Comparison of ENCODE assay signal across 24 mouse cellular contexts in genomic region chr1:175300404-175300803, GRCm38 (mm10).
DNase-seq lines count a peak whose midpoint lies in the region; ATAC-seq and TF ChIP-seq lines count a peak whose summit lies in the region.
"Had no signal": no experiment of that assay in that cellular context is flagged by ENCODE, and none has a peak within 500 bp of the region (broad histone marks: within the 10 kb centered on the region; RNA-seq: fewer than 3 reads in every experiment).

No protein-coding gene starts in this region.

- H3K4me3 ChIP-seq in forebrain, embryonic 12.5 days (replicated peaks), result no peak overlapping the region
- no peak overlapping the region for H3K4me3 ChIP-seq in forebrain, postnatal 0 days (ENCODE audit: low read depth, low read length)
- no peak overlapping the region for H3K4me3 ChIP-seq in hindbrain, embryonic 16.5 days (ENCODE audit: low read length)
- no peak overlapping the region for H3K4me3 ChIP-seq in hindbrain, embryonic 14.5 days (replicated peaks; ENCODE audit: low read length)
- H3K4me3 ChIP-seq in limb, embryonic 13.5 days, result no peak overlapping the region
- H3K4me3 ChIP-seq in limb, embryonic 10.5 days, result no peak overlapping the region
- no peak overlapping the region for H3K4me3 ChIP-seq in limb, embryonic 15.5 days
- H3K4me3 ChIP-seq: embryonic facial prominence, embryonic 15.5 days; erythroblast, embryonic 14.5 days; heart, embryonic 12.5 days; hindbrain, embryonic 10.5 days; hindbrain, embryonic 15.5 days had no signal

- peak; percentile 30; the same call in 1 of the 2 replicates for ATAC-seq in forebrain, embryonic 12.5 days (ENCODE audit: low FRiP score)
- ATAC-seq in forebrain, postnatal 0 days, result no peak
- ATAC-seq in hindbrain, embryonic 16.5 days, result peak; percentile 42; the same call in 1 of the 2 replicates
- no peak for ATAC-seq in hindbrain, embryonic 14.5 days (ENCODE audit: low FRiP score)
- peak; percentile 48; the same call in 1 of the 2 replicates for ATAC-seq in limb, embryonic 13.5 days (ENCODE audit: low FRiP score, low read depth)
- ATAC-seq in limb, embryonic 15.5 days (ENCODE audit: insufficient number of reproducible peaks, low FRiP score, low TSS enrichment, low read depth), result peak; percentile 19; the same call in 1 of the 2 replicates
- ATAC-seq: CD4-positive, CD25-positive, alpha-beta regulatory T cell, adult 4 months; inflammation-experienced regulatory T-cells, adult 6 months; intestine, postnatal 0 days had no signal

- TF ChIP-seq CTCF in forebrain, postnatal 0 days (IDR thresholded peaks at IDR 0.05; ENCODE audit: low read depth), result no peak

- H3K4me1 ChIP-seq in forebrain, embryonic 12.5 days, result 0 out of 2 replicates have a peak, but pooled peaks cover 3% of the 10 kb centered on the region
- 0 out of 2 replicates have a peak, but pooled peaks cover 8% of the 10 kb centered on the region for H3K4me1 ChIP-seq in forebrain, postnatal 0 days (ENCODE audit: insufficient read depth)
- no peaks in the 10 kb centered on the region; the same call in 1 of the 2 replicates for H3K4me1 ChIP-seq in hindbrain, embryonic 16.5 days (ENCODE audit: control insufficient read depth, insufficient read depth, low read depth, low read length)
- no peaks in the 10 kb centered on the region for H3K4me1 ChIP-seq in hindbrain, embryonic 14.5 days (replicated peaks; ENCODE audit: control insufficient read depth, insufficient read depth, low read length)
- no peaks in the 10 kb centered on the region for H3K4me1 ChIP-seq in limb, embryonic 13.5 days
- H3K4me1 ChIP-seq in limb, embryonic 10.5 days, result no peaks in the 10 kb centered on the region
- H3K4me1 ChIP-seq in limb, embryonic 15.5 days, result no peaks in the 10 kb centered on the region
- H3K4me1 ChIP-seq: embryonic facial prominence, embryonic 15.5 days; heart, embryonic 12.5 days; hindbrain, embryonic 10.5 days had no signal

- H3K9ac ChIP-seq in forebrain, embryonic 12.5 days, result no peak overlapping the region
- no peak overlapping the region for H3K9ac ChIP-seq in forebrain, postnatal 0 days
- no peak overlapping the region for H3K9ac ChIP-seq in hindbrain, embryonic 16.5 days (ENCODE audit: low read depth, low read length)
- H3K9ac ChIP-seq in hindbrain, embryonic 14.5 days, result no peak overlapping the region
- no peak overlapping the region for H3K9ac ChIP-seq in limb, embryonic 13.5 days
- H3K9ac ChIP-seq in limb, embryonic 15.5 days, result no peak overlapping the region
- H3K9ac ChIP-seq: embryonic facial prominence, embryonic 15.5 days; heart, embryonic 12.5 days; hindbrain, embryonic 15.5 days had no signal

- H3K4me2 ChIP-seq in forebrain, embryonic 12.5 days, result no peak overlapping the region
- H3K4me2 ChIP-seq in forebrain, postnatal 0 days (ENCODE audit: low read depth), result no peak overlapping the region
- no peak overlapping the region for H3K4me2 ChIP-seq in hindbrain, embryonic 16.5 days (ENCODE audit: low read length)
- no peak overlapping the region for H3K4me2 ChIP-seq in hindbrain, embryonic 14.5 days (replicated peaks)
- no peak overlapping the region for H3K4me2 ChIP-seq in limb, embryonic 13.5 days (replicated peaks)
- H3K4me2 ChIP-seq in limb, embryonic 15.5 days, result no peak overlapping the region
- H3K4me2 ChIP-seq: embryonic facial prominence, embryonic 15.5 days; heart, embryonic 12.5 days; hindbrain, embryonic 15.5 days had no signal

- 45% methylated on average over 3 of the region's 3 CpGs for WGBS in forebrain, embryonic 12.5 days
- 24% methylated on average over 3 of the region's 3 CpGs for WGBS in forebrain, postnatal 0 days
- WGBS in hindbrain, embryonic 16.5 days, result 51% methylated on average over 3 of the region's 3 CpGs
- 59% methylated on average over 3 of the region's 3 CpGs for WGBS in hindbrain, embryonic 14.5 days
- 53% methylated on average over 3 of the region's 3 CpGs for WGBS in limb, embryonic 13.5 days
- 68% methylated on average over 3 of the region's 3 CpGs for WGBS in limb, embryonic 10.5 days
- 42% methylated on average over 3 of the region's 3 CpGs for WGBS in limb, embryonic 15.5 days

- H3K27ac ChIP-seq in forebrain, embryonic 12.5 days, result no peak overlapping the region
- no peak overlapping the region for H3K27ac ChIP-seq in forebrain, postnatal 0 days (ENCODE audit: low read depth, low read length)
- no peak overlapping the region for H3K27ac ChIP-seq in hindbrain, embryonic 16.5 days (ENCODE audit: low read depth, low read length)
- no peak overlapping the region for H3K27ac ChIP-seq in hindbrain, embryonic 14.5 days
- no peak overlapping the region for H3K27ac ChIP-seq in limb, embryonic 13.5 days
- H3K27ac ChIP-seq in limb, embryonic 10.5 days, result no peak overlapping the region
- H3K27ac ChIP-seq in limb, embryonic 15.5 days, result no peak overlapping the region
- H3K27ac ChIP-seq: embryonic facial prominence, embryonic 15.5 days; hindbrain, embryonic 10.5 days had no signal

- H3K27me3 ChIP-seq in forebrain, embryonic 12.5 days, result no peaks in the 10 kb centered on the region
- no peaks in the 10 kb centered on the region for H3K27me3 ChIP-seq in forebrain, postnatal 0 days (ENCODE audit: insufficient read depth, low read length)
- no peaks in the 10 kb centered on the region for H3K27me3 ChIP-seq in hindbrain, embryonic 16.5 days (replicated peaks; ENCODE audit: control insufficient read depth, insufficient read depth, low read length)
- no peaks in the 10 kb centered on the region for H3K27me3 ChIP-seq in hindbrain, embryonic 14.5 days (ENCODE audit: control insufficient read depth, insufficient read depth, low read length)
- no peaks in the 10 kb centered on the region for H3K27me3 ChIP-seq in limb, embryonic 13.5 days
- H3K27me3 ChIP-seq in limb, embryonic 10.5 days (ENCODE audit: low read depth, poor library complexity, severe bottlenecking), result no peaks in the 10 kb centered on the region
- H3K27me3 ChIP-seq in limb, embryonic 15.5 days, result no peaks in the 10 kb centered on the region
- H3K27me3 ChIP-seq: embryonic facial prominence, embryonic 15.5 days; heart, embryonic 12.5 days; hindbrain, embryonic 15.5 days had no signal

- DNase-seq in forebrain, postnatal 0 days, result no peak
- DNase-seq in hindbrain, embryonic 14.5 days (ENCODE audit: low spot score), result no peak
- DNase-seq in limb, embryonic 10.5 days (ENCODE audit: low spot score), result no peak
- DNase-seq in embryo, embryonic 10.5 days (ENCODE audit: low spot score), result no peak
- DNase-seq: adrenal gland, adult 8-10 months; adrenal gland, postnatal 36 days; B cell, adult 2 months; cerebellum, adult 11-12 months; cerebellum, adult 9-10 months; embryo, embryonic 11 days; gastrocnemius, postnatal 14 days had no signal

- H3K36me3 ChIP-seq in forebrain, embryonic 12.5 days (replicated peaks), result no peaks in the 10 kb centered on the region
- H3K36me3 ChIP-seq in forebrain, postnatal 0 days (ENCODE audit: insufficient read depth), result no peaks in the 10 kb centered on the region
- H3K36me3 ChIP-seq in hindbrain, embryonic 16.5 days (ENCODE audit: control insufficient read depth, insufficient read depth, low read length), result no peaks in the 10 kb centered on the region
- H3K36me3 ChIP-seq in hindbrain, embryonic 14.5 days (replicated peaks; ENCODE audit: control insufficient read depth, insufficient read depth), result no peaks in the 10 kb centered on the region
- H3K36me3 ChIP-seq in limb, embryonic 13.5 days, result no peaks in the 10 kb centered on the region
- H3K36me3 ChIP-seq in limb, embryonic 10.5 days, result no peaks in the 10 kb centered on the region
- no peaks in the 10 kb centered on the region for H3K36me3 ChIP-seq in limb, embryonic 15.5 days
- H3K36me3 ChIP-seq: embryonic facial prominence, embryonic 15.5 days; G1E; heart, embryonic 12.5 days; hindbrain, embryonic 10.5 days; hindbrain, embryonic 15.5 days had no signal

- H3K9me3 ChIP-seq in forebrain, embryonic 12.5 days, result no peaks in the 10 kb centered on the region
- H3K9me3 ChIP-seq in forebrain, postnatal 0 days (ENCODE audit: low read length), result no peaks in the 10 kb centered on the region
- no peaks in the 10 kb centered on the region for H3K9me3 ChIP-seq in hindbrain, embryonic 16.5 days (ENCODE audit: control insufficient read depth, low read length)
- no peaks in the 10 kb centered on the region for H3K9me3 ChIP-seq in hindbrain, embryonic 14.5 days (ENCODE audit: control insufficient read depth, low read length)
- H3K9me3 ChIP-seq in limb, embryonic 13.5 days, result no peaks in the 10 kb centered on the region
- H3K9me3 ChIP-seq in limb, embryonic 10.5 days (replicated peaks), result no peaks in the 10 kb centered on the region
- H3K9me3 ChIP-seq in limb, embryonic 15.5 days, result no peaks in the 10 kb centered on the region
- H3K9me3 ChIP-seq: embryonic facial prominence, embryonic 15.5 days; heart, embryonic 12.5 days; hindbrain, embryonic 10.5 days; hindbrain, embryonic 15.5 days had no signal

Comparison
In these comparisons a context has a peak if more than half of its experiments do, and no peak if none do; other contexts are left out.
1. ATAC-seq: peak in forebrain, embryonic 12.5 days (single experiment), hindbrain, embryonic 16.5 days (single experiment), limb, embryonic 13.5 days (single experiment) and limb, embryonic 15.5 days (single experiment); none in forebrain, postnatal 0 days (single experiment) and hindbrain, embryonic 14.5 days (single experiment).